Mouse (Mus musculus) stomach, embryonic 14.5 days (tissue): Measurements from ENCODE around the gene Ccr1. TPM values are rescaled to one million over a fixed set of nuclear protein-coding genes. Genes with fewer than 3 reads are reported as not detected.

Source experiments
- polyA plus RNA-seq: library from polyadenylated mRNA; unstranded; fragments of >200 nt; fragmentation: Nextera tagmentation; extraction: Ambion mirVana; gene quantifications from 2 replicates; pipeline ENCODE4 v1.2.1, GENCODE M21; 2014

The Ccr1 gene
- polyA plus RNA-seq, 1 experiment from 2014 or later, result 5.3 TPM

Other genes with a start within 250 kb of the Ccr1 start
- gene Cxcr6, start 162.2 kb downstream of the Ccr1 start, polyA plus RNA-seq, result 0.97 and 1.4 TPM in 2 replicates
- 15.1 and 19.7 TPM in 2 replicates for gene Fyco1, start 116.8 kb downstream of the Ccr1 start, polyA plus RNA-seq
- 0.06 and 0.07 TPM in 2 replicates for gene Xcr1, start 106.7 kb downstream of the Ccr1 start, polyA plus RNA-seq
- gene Ccr1l1, start 9.7 kb upstream of the Ccr1 start, polyA plus RNA-seq, result not detected in 2 replicates
- gene Ccr3, start 53.3 kb upstream of the Ccr1 start, polyA plus RNA-seq, result 0.07 TPM in 1 of 2 replicates, not detected in the other
- gene Ccr2, start 133.3 kb upstream of the Ccr1 start, polyA plus RNA-seq, result 3.5 and 4.1 TPM in 2 replicates
- gene Ccr5, start 152.9 kb upstream of the Ccr1 start, polyA plus RNA-seq, result 0.76 and 1.1 TPM in 2 replicates